Mouse (Mus musculus): ENCODE data around the gene Wfdc21.

- TF ChIP-seq GABPA (IDR thresholded peaks at IDR 0.05; ENCODE audit: low read depth, low read length), result no peak
- TF ChIP-seq CTCF (IDR thresholded peaks at IDR 0.05 in 2 of 3, conservative IDR thresholded peaks at IDR 0.05 in 1 of 3; ENCODE audit: control insufficient read depth in 1 of 3, insufficient read depth in 1 of 3, low read depth in 2 of 3, low read length in 3 of 3, poor library complexity in 1 of 3, severe bottlenecking in 1 of 3), result peak; percentile 64 to 90 (median 74)
- no peak for TF ChIP-seq POLR2A (IDR thresholded peaks at IDR 0.05; ENCODE audit: control insufficient read depth in 1 of 2, insufficient read depth in 1 of 2, low read depth in 1 of 2, low read length in 2 of 2, poor library complexity in 1 of 2)
- no peak for TF ChIP-seq MAFK (IDR thresholded peaks at IDR 0.05; ENCODE audit: borderline replicate concordance, low read depth, low read length)
Observed at GRCm38 (mm10) chr11:83785366-83785765, 38.6 kb downstream of the Wfdc21 start.

Data from MEL (cell line).